Mouse (Mus musculus) liver, embryonic 14.5 days (tissue): Measurements from ENCODE around the gene Gm45799.

Source experiments
- CTCF ChIP-seq: IDR thresholded peaks from 2 replicates; pipeline ENCODE4 v1.5.1; 2016; ENCODE audit warnings: antibody characterized with exemption, low read depth, control low read depth
- EP300 ChIP-seq: IDR thresholded peaks from 2 replicates; pipeline ENCODE4 v1.6.1; 2016; ENCODE audit warnings: antibody characterized with exemption, low read depth

DNA sequence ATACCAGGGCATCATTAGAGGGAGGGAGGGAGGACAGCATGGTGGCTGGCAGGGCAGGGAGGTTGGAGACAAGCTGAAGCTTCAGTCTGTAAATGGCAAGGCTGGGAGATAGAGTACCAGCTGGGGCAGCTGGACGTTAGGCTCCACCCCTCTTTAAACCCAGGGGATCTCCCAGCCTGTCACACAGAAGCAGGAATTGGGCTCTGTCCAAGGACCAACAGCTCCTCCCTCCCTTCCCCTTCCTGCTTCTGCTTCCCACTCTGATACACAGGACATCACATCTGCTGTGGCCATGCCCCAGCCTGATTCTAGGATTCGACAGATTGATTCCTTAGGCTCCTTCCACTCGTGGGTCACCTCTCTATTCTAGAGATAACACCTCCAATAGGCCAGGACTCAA, 11.7 kb upstream of the Gm45799 start:
- TF ChIP-seq CTCF (no peak), EP300 (no peak)
